ENCODE assay signal across 27 mouse cellular contexts in the genomic region with DNA sequence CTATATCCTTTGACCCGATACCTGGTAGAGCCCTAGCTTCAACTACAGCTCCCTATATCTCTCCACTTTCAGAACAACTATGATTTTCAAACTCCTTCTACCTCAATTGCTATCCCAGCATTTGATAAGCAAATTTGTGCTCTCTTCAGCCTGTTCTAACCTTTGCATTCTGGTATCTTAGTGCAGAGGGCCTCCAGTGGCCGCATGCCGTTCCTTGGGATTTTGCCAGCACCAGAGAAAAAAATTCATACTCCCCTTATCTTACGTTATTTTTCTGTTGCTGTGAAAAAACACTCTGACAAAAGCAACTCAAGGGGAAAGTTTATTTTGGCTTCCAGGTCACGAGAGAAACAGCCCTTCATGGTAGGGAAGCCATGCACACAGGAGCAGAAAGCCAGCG. TPM values are rescaled to one million over a fixed set of nuclear protein-coding genes. Genes with fewer than 3 reads are reported as not detected.
DNase-seq lines count a peak whose midpoint lies in the region; ATAC-seq and TF ChIP-seq lines count a peak whose summit lies in the region.
"Had no signal": no experiment of that assay in that cellular context is flagged by ENCODE, and none has a peak within 500 bp of the region (broad histone marks: within the 10 kb centered on the region; RNA-seq: fewer than 3 reads in every experiment).

No protein-coding gene starts in this region.

- ATAC-seq in heart, embryonic 11.5 days (replicated peaks; ENCODE audit: insufficient number of reproducible peaks, low FRiP score, low TSS enrichment) = no peak
- 0 out of 2 replicates have a peak, but pooled peaks have one; percentile 23 for ATAC-seq in heart, embryonic 16.5 days (replicated peaks; ENCODE audit: extremely low read depth, insufficient read depth, low FRiP score)
- ATAC-seq in heart, embryonic 12.5 days (ENCODE audit: insufficient number of reproducible peaks, low FRiP score) = no peak
- ATAC-seq in lung, embryonic 14.5 days (ENCODE audit: insufficient read depth) = no peak
- ATAC-seq: activated CD4-positive, CD25-positive, alpha-beta regulatory T cell, adult 4 months; forebrain, postnatal 0 days; intestine, embryonic 16.5 days had no signal

- intact Hi-C loops in heart, postnatal 10 days (cut with DNase I) = no loop called here

- no peaks in the 10 kb centered on the region for H3K4me1 ChIP-seq in heart, embryonic 11.5 days (ENCODE audit: control insufficient read depth, insufficient read depth, low read length)
- peaks cover 8% of the 10 kb centered on the region for H3K4me1 ChIP-seq in heart, embryonic 16.5 days (ENCODE audit: control insufficient read depth, insufficient read depth, low read length)
- no peaks in the 10 kb centered on the region for H3K4me1 ChIP-seq in heart, embryonic 12.5 days (replicated peaks)
- H3K4me1 ChIP-seq in lung, embryonic 14.5 days (ENCODE audit: insufficient read depth) = no peaks in the 10 kb centered on the region
- H3K4me1 ChIP-seq: embryonic facial prominence, embryonic 10.5 days; embryonic facial prominence, embryonic 15.5 days; forebrain, embryonic 12.5 days; hindbrain, embryonic 12.5 days; neural tube, embryonic 12.5 days had no signal

- H3K9ac ChIP-seq in heart, embryonic 11.5 days (ENCODE audit: low read depth, low read length) = no peak overlapping the region
- H3K9ac ChIP-seq in heart, embryonic 16.5 days (ENCODE audit: low read length) = no peak overlapping the region
- H3K9ac ChIP-seq in heart, embryonic 12.5 days = no peak overlapping the region
- H3K9ac ChIP-seq in lung, embryonic 14.5 days = no peak overlapping the region
- H3K9ac ChIP-seq: embryonic facial prominence, embryonic 15.5 days; forebrain, embryonic 12.5 days; forebrain, postnatal 0 days; hindbrain, embryonic 12.5 days; limb, embryonic 13.5 days; neural tube, embryonic 12.5 days had no signal

- H3K4me2 ChIP-seq in heart, embryonic 11.5 days = no peak overlapping the region
- no peak overlapping the region for H3K4me2 ChIP-seq in heart, embryonic 16.5 days (ENCODE audit: low read depth, low read length)
- H3K4me2 ChIP-seq in heart, embryonic 12.5 days = no peak overlapping the region
- no peak overlapping the region for H3K4me2 ChIP-seq in lung, embryonic 14.5 days
- H3K4me2 ChIP-seq: embryonic facial prominence, embryonic 15.5 days; forebrain, embryonic 12.5 days; hindbrain, embryonic 12.5 days; limb, embryonic 13.5 days; liver, embryonic 11.5 days; midbrain, embryonic 11.5 days; neural tube, embryonic 12.5 days had no signal

- H3K9me3 ChIP-seq in heart, embryonic 11.5 days (replicated peaks; ENCODE audit: control insufficient read depth, low read length) = no peaks in the 10 kb centered on the region
- no peaks in the 10 kb centered on the region for H3K9me3 ChIP-seq in heart, embryonic 16.5 days (replicated peaks; ENCODE audit: control insufficient read depth, low read length)
- no peaks in the 10 kb centered on the region for H3K9me3 ChIP-seq in heart, embryonic 12.5 days (replicated peaks)
- no peaks in the 10 kb centered on the region for H3K9me3 ChIP-seq in lung, embryonic 14.5 days (ENCODE audit: low read depth, low read length)
- H3K9me3 ChIP-seq: embryonic facial prominence, embryonic 10.5 days; embryonic facial prominence, embryonic 15.5 days; forebrain, embryonic 12.5 days; hindbrain, embryonic 12.5 days; limb, embryonic 13.5 days; neural tube, embryonic 12.5 days had no signal

- no peaks in the 10 kb centered on the region for H3K36me3 ChIP-seq in heart, embryonic 11.5 days (ENCODE audit: control insufficient read depth, insufficient read depth, low read length)
- H3K36me3 ChIP-seq in heart, embryonic 16.5 days (ENCODE audit: control insufficient read depth, insufficient read depth) = no peaks in the 10 kb centered on the region
- H3K36me3 ChIP-seq in heart, embryonic 12.5 days = no peaks in the 10 kb centered on the region
- no peaks in the 10 kb centered on the region for H3K36me3 ChIP-seq in lung, embryonic 14.5 days (ENCODE audit: insufficient read depth)
- H3K36me3 ChIP-seq: embryonic facial prominence, embryonic 10.5 days; embryonic facial prominence, embryonic 15.5 days; forebrain, embryonic 12.5 days; hindbrain, embryonic 12.5 days; limb, embryonic 13.5 days; neural tube, embryonic 12.5 days had no signal

- H3K27me3 ChIP-seq in heart, embryonic 11.5 days (ENCODE audit: control insufficient read depth, insufficient read depth, low read length) = no peaks in the 10 kb centered on the region
- H3K27me3 ChIP-seq in heart, embryonic 16.5 days (ENCODE audit: control insufficient read depth, insufficient read depth, low read length) = no peaks in the 10 kb centered on the region
- no peaks in the 10 kb centered on the region for H3K27me3 ChIP-seq in heart, embryonic 12.5 days (replicated peaks)
- H3K27me3 ChIP-seq in lung, embryonic 14.5 days (ENCODE audit: insufficient read depth, low read length) = no peaks in the 10 kb centered on the region
- H3K27me3 ChIP-seq: CH12.LX; embryonic facial prominence, embryonic 15.5 days; forebrain, embryonic 12.5 days; hindbrain, embryonic 12.5 days; limb, embryonic 13.5 days; neural tube, embryonic 12.5 days had no signal

- H3K4me3 ChIP-seq in heart, embryonic 11.5 days (ENCODE audit: low read depth, low read length) = no peak overlapping the region
- no peak overlapping the region for H3K4me3 ChIP-seq in heart, embryonic 16.5 days (ENCODE audit: low read length)
- H3K4me3 ChIP-seq in heart, embryonic 12.5 days = no peak overlapping the region
- no peak overlapping the region for H3K4me3 ChIP-seq in lung, embryonic 14.5 days (ENCODE audit: low read depth, low read length)
- no peak overlapping the region for H3K4me3 ChIP-seq in layer of hippocampus, adult 2 months
- H3K4me3 ChIP-seq: embryonic facial prominence, embryonic 10.5 days; embryonic facial prominence, embryonic 15.5 days; forebrain, embryonic 12.5 days; hindbrain, embryonic 12.5 days; limb, embryonic 13.5 days; myocyte; neural tube, embryonic 12.5 days had no signal

- 70% methylated on average over 6 of the region's 6 CpGs for WGBS in heart, embryonic 11.5 days (ENCODE audit: insufficient replicate concordance)
- WGBS in heart, embryonic 16.5 days = 49% methylated on average over 6 of the region's 6 CpGs
- WGBS in heart, embryonic 12.5 days = 53% methylated on average over 6 of the region's 6 CpGs
- 61% methylated on average over 6 of the region's 6 CpGs for WGBS in lung, embryonic 14.5 days

- TF ChIP-seq CTCF in lung, embryonic 14.5 days (IDR thresholded peaks at IDR 0.05; ENCODE audit: low read depth) = no peak
- TF ChIP-seq CTCF in layer of hippocampus, adult 2 months (conservative IDR thresholded peaks at IDR 0.05) = no peak

- H3K27ac ChIP-seq in heart, embryonic 11.5 days (ENCODE audit: low read depth, low read length) = no peak overlapping the region
- H3K27ac ChIP-seq in heart, embryonic 16.5 days (ENCODE audit: low read length) = no peak overlapping the region; the same call in 1 of the 2 replicates
- H3K27ac ChIP-seq in heart, embryonic 12.5 days (ENCODE audit: poor library complexity, severe bottlenecking) = no peak overlapping the region
- H3K27ac ChIP-seq in lung, embryonic 14.5 days (ENCODE audit: low read depth) = no peak overlapping the region
- H3K27ac ChIP-seq in layer of hippocampus, adult 2 months = no peak overlapping the region
- H3K27ac ChIP-seq: embryonic facial prominence, embryonic 10.5 days; embryonic facial prominence, embryonic 15.5 days; forebrain, embryonic 12.5 days; hindbrain, embryonic 12.5 days; limb, embryonic 13.5 days; neural tube, embryonic 12.5 days had no signal

- DNase-seq in heart, adult 11 months = peak; percentile 90
- DNase-seq in lung, embryonic 14.5 days = peak; percentile 54
- no peak for DNase-seq in lung, postnatal 25 days (ENCODE audit: low spot score)
- peak; percentile 25 to 31 for DNase-seq in heart, postnatal 10 days
- DNase-seq in layer of hippocampus, adult 2 months (ENCODE audit: low spot score in 2 of 2) = no peak
- DNase-seq: adrenal gland, adult 8-10 months; cerebellum, adult 2 months; cerebellum, postnatal 14 days; forebrain, postnatal 0 days; kidney, postnatal 25 days; spleen, adult 18-20 months; thymus, postnatal 14 days had no signal

RNA-seq across cellular contexts. Expression of gene Thbs1, which starts 28.0 kb away (rescaled TPM):
- polyA plus RNA-seq in heart, embryonic 11.5 days (2014; fragmentation: Nextera tagmentation; extraction: Ambion mirVana) = 45.5 and 73.0 TPM in 2 replicates
- 20.0 and 33.8 TPM in 2 replicates for polyA plus RNA-seq in heart, embryonic 16.5 days (2015; fragmentation: Nextera tagmentation; extraction: Ambion mirVana)
- 110 and 117 TPM in 2 replicates for polyA plus RNA-seq in heart, embryonic 12.5 days (2016; fragmentation: Nextera tagmentation; extraction: Ambion mirVana)
- 248 and 287 TPM in 2 replicates for polyA plus RNA-seq in lung, embryonic 14.5 days (2014; fragmentation: Nextera tagmentation; extraction: Ambion mirVana)
- 10 to 100 TPM; 35.1 to 37.0 TPM for total RNA-seq in heart, postnatal 10 days (2021)
- total RNA-seq in layer of hippocampus, adult 2 months (2021) = 1 to 10 TPM; 2.0 to 2.8 TPM
- polyA plus RNA-seq: activated CD4-positive, CD25-positive, alpha-beta regulatory T cell, adult 4 months had no signal

Comparison
In these comparisons a context has a peak if more than half of its experiments do, and no peak if none do; other contexts are left out.
1. DNase-seq: peak in heart, adult 11 months (single experiment), lung, embryonic 14.5 days (single experiment) and heart, postnatal 10 days (2 of 2); none in lung, postnatal 25 days (single experiment) and layer of hippocampus, adult 2 months (0 of 2).